Mouse (Mus musculus) cerebellum, adult 2 months (tissue): ENCODE measurements around the gene Plekhm3.

Experiments used
- CTCF ChIP-seq: fragments of 200-500 bp; IDR thresholded peaks from 2 replicates; pipeline ENCODE4 v1.5.1; 2011; ENCODE audit warnings: low read depth, mild to moderate bottlenecking, control low read depth, low read length, moderate library complexity, borderline replicate concordance; ENCODE audit not compliant: insufficient read depth
- POLR2A ChIP-seq: fragments of 200-500 bp; IDR thresholded peaks from 2 replicates; pipeline ENCODE4 v1.6.1; 2011; ENCODE audit warnings: low read length, control low read depth, borderline replicate concordance; ENCODE audit not compliant: insufficient read depth

DNA sequence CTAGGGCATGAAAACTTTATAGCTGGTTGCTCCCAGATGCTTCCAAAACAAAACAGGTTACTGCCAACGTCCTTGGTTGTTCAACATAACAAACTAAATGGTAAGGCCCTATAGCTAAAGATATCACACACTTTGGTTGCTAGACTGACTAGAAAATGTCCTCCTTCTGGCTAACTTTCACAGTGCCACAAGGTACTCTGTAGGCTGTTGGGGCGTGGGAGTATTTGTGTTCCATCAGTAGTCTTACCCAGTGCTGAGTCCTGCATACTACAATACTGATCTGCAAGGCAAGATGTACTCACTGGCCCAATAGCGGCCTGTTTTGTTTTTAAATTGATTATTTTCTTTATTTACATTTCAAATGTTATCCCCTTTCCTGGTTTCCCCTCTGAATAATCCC is 56.9 kb downstream of the Plekhm3 start:
- no peak for TF ChIP-seq CTCF
- TF ChIP-seq POLR2A = no peak
